Mouse (Mus musculus) spleen, postnatal 36 days (tissue): Measurements from ENCODE around the gene Vwc2l.

ENCODE experiments used
- DNase-seq, 2 experiments: peaks; one replicate each; pipeline ENCODE4 v3.0.0; 2022; ENCODE audit warnings: low spot score in 2 of 2, mixed read lengths in 1 of 2

The Vwc2l gene

GRCm38 (mm10) chr1:70911235-70911634 is 185.7 kb downstream of the Vwc2l start:
- no peak for DNase-seq

- no peak for DNase-seq
Measured at GRCm38 (mm10) chr1:70913071-70913470, 187.6 kb downstream of the Vwc2l start.

DNA sequence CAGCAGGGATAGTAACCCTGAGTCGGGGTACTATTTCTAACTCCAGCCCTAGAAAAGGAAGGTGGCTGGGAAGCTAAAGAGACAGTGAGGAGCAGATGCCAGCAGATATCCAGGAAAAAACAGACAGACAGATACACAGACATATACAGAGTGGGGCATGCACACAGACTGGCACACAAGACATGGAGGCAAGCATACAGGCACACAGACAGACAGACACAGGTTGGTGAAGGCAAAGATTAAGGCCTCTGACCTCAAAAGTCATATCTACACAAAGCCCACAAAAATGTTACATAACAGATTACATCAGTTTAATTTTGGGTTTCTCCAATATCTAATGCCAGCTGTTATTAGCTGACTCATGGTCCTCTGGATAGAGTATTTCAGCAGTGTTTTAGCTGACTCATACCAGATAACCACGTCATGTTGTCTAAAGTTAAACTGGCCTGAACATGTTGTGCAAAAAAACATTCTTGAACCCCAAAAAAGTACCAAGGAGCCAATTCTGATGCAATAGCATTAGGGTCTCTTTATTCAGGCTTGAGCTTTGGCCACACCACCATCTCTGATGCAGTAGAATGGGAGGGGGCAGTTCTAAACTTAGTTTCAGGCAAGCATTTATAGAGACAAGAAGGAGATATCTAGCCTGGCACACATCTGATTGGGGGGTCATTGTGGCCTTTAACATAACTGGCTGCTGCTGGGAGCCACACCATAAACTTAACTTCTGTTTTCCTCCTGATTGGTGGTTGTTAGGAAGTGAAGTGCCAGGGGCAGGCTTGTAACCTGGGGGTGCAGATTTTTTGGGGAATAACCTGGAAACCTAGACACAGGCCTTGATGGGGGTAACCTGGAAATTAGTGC is 192.9 kb downstream of the Vwc2l start:
- no peak for DNase-seq

DNA sequence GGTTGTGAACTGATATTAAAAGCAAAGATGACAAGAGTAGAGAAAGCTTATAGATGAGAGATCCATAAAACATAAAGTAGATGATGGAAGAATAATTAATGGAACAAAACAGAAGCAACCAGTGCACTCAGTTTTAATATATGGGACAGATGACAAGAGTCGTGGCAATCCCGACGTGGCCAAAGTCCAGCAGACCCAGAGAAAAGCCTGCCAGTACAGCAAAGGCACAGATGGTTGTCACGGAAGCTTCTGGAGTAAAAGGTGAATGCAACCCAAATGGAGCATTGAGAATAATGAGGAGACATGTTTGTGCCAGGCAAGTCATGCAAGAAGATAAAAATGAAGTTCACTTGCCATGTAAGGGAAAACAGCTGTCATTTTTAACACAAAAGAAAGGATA is 207.5 kb downstream of the Vwc2l start:
- no peak for DNase-seq
